Mouse (Mus musculus) urinary bladder, postnatal 10 days (tissue): ENCODE results near the gene A630095N17Rik.
"Not testable (repeated sequence)": the region's sequence is repeated elsewhere in the genome, so short reads cannot be mapped to it uniquely, and the experiment has no call there.

Experiments
- DNase-seq: peaks from one replicate; pipeline ENCODE4 v3.0.0; 2022; ENCODE audit warnings: low spot score

The A630095N17Rik gene

GRCm38 (mm10) chr1:75243411-75243810 is 11.5 kb upstream of the A630095N17Rik start:
- DNase-seq: no peak

- no peak for DNase-seq
Observed at GRCm38 (mm10) chr1:75239591-75239990, 7.7 kb upstream of the A630095N17Rik start.

GRCm38 (mm10) chr1:75236117-75237050 is 4.5 kb upstream of the A630095N17Rik start, which contains the start of gene Dnajb2:
Gene Dnajb2, plus strand, starts transcription at chr1:75236406.
- DNase-seq: peak; percentile 57

GRCm38 (mm10) chr1:75234606-75235005 is 2.7 kb upstream of the A630095N17Rik start:
- no peak for DNase-seq

GRCm38 (mm10) chr1:75232489-75232888 is 587 bp upstream of the A630095N17Rik start:
- DNase-seq: not testable (repeated sequence)

- DNase-seq: no peak
Observed at GRCm38 (mm10) chr1:75231224-75231623, 678 bp downstream of the A630095N17Rik start.

- DNase-seq: no peak
Observed at GRCm38 (mm10) chr1:75230335-75230994, 1.4 kb downstream of the A630095N17Rik start.

GRCm38 (mm10) chr1:75229158-75229557 is 2.7 kb downstream of the A630095N17Rik start:
- no peak for DNase-seq

- DNase-seq: no peak
Observed at GRCm38 (mm10) chr1:75227653-75228052, 4.2 kb downstream of the A630095N17Rik start.

- no peak for DNase-seq
Observed at GRCm38 (mm10) chr1:75226138-75226537, 5.8 kb downstream of the A630095N17Rik start.

- no peak for DNase-seq
Observed at GRCm38 (mm10) chr1:75225473-75225872, 6.4 kb downstream of the A630095N17Rik start.

GRCm38 (mm10) chr1:75223532-75223931 is 8.4 kb downstream of the A630095N17Rik start:
- no peak for DNase-seq

GRCm38 (mm10) chr1:75222926-75223325 is 9.0 kb downstream of the A630095N17Rik start:
- no peak for DNase-seq

- no peak for DNase-seq
Observed at GRCm38 (mm10) chr1:75221538-75221937, 10.4 kb downstream of the A630095N17Rik start.

GRCm38 (mm10) chr1:75219531-75219930 is 12.4 kb downstream of the A630095N17Rik start, which contains the start of gene Tuba4a:
Gene Tuba4a, minus strand, starts transcription at chr1:75219865.
- DNase-seq: no peak

GRCm38 (mm10) chr1:75219078-75219477 is 12.8 kb downstream of the A630095N17Rik start:
- DNase-seq: peak; percentile 60

GRCm38 (mm10) chr1:75218227-75219001 is 13.5 kb downstream of the A630095N17Rik start:
- no peak for DNase-seq

- DNase-seq: no peak
Observed at GRCm38 (mm10) chr1:75217893-75218226, 14.0 kb downstream of the A630095N17Rik start.

GRCm38 (mm10) chr1:75216797-75217585 is 14.9 kb downstream of the A630095N17Rik start:
- DNase-seq: no peak

- DNase-seq: no peak
Observed at GRCm38 (mm10) chr1:75215785-75216184, 16.1 kb downstream of the A630095N17Rik start.

- DNase-seq: no peak
Observed at GRCm38 (mm10) chr1:75214886-75215285, 17.0 kb downstream of the A630095N17Rik start.
